8 mouse cellular contexts compared by ENCODE assay signal in genomic region chr8:9348523-9349135, GRCm38 (mm10).
DNase-seq lines count a peak whose midpoint lies in the region; ATAC-seq lines count a peak whose summit lies in the region.

No protein-coding gene starts in this region.

- no peak overlapping the region for H3K9ac ChIP-seq in forebrain, embryonic 12.5 days

- H3K27me3 ChIP-seq in forebrain, embryonic 10.5 days (ENCODE audit: poor library complexity, severe bottlenecking): no peaks in the 10 kb centered on the region
- H3K27me3 ChIP-seq in forebrain, embryonic 12.5 days: no peaks in the 10 kb centered on the region
- no peaks in the 10 kb centered on the region for H3K27me3 ChIP-seq in midbrain, embryonic 10.5 days (ENCODE audit: low read depth, poor library complexity, severe bottlenecking)

- WGBS in forebrain, embryonic 10.5 days: 51% methylated on average over 7 of the region's 7 CpGs
- 48% methylated on average over 7 of the region's 7 CpGs for WGBS in forebrain, embryonic 12.5 days
- 56% methylated on average over 7 of the region's 7 CpGs for WGBS in midbrain, embryonic 10.5 days

- no peaks in the 10 kb centered on the region for H3K36me3 ChIP-seq in forebrain, embryonic 10.5 days (replicated peaks)
- H3K36me3 ChIP-seq in forebrain, embryonic 12.5 days (replicated peaks): no peaks in the 10 kb centered on the region
- no peaks in the 10 kb centered on the region for H3K36me3 ChIP-seq in midbrain, embryonic 10.5 days

- H3K9me3 ChIP-seq in forebrain, embryonic 10.5 days: no peaks in the 10 kb centered on the region
- H3K9me3 ChIP-seq in forebrain, embryonic 12.5 days: no peaks in the 10 kb centered on the region
- H3K9me3 ChIP-seq in midbrain, embryonic 10.5 days (replicated peaks): no peaks in the 10 kb centered on the region

- ATAC-seq in forebrain, embryonic 12.5 days (ENCODE audit: low FRiP score): no peak

- peaks cover 10% of the 10 kb centered on the region; the same call in 1 of the 2 replicates for H3K4me1 ChIP-seq in forebrain, embryonic 10.5 days
- peaks cover 12% of the 10 kb centered on the region; the same call in 1 of the 2 replicates for H3K4me1 ChIP-seq in forebrain, embryonic 12.5 days
- H3K4me1 ChIP-seq in midbrain, embryonic 10.5 days: peaks cover 9% of the 10 kb centered on the region

- H3K27ac ChIP-seq in forebrain, embryonic 10.5 days: no peak overlapping the region
- H3K27ac ChIP-seq in forebrain, embryonic 12.5 days: no peak overlapping the region
- no peak overlapping the region for H3K27ac ChIP-seq in midbrain, embryonic 10.5 days (replicated peaks)

- DNase-seq in forebrain, embryonic 10.5 days (ENCODE audit: extremely low spot score, low spot score): peak; percentile 47
- DNase-seq in ovary, postnatal 36 days (ENCODE audit: low spot score): peak; percentile 8
- no peak for DNase-seq in ovary, postnatal 10 days (ENCODE audit: low spot score)
- peak; percentile 75 to 80 for DNase-seq in cerebellum, postnatal 25 days
- peak; percentile 6 for DNase-seq in induced T-regulatory cell, adult 2 months (ENCODE audit: low read depth)
- DNase-seq in midbrain, embryonic 10.5 days (ENCODE audit: low spot score): peak; percentile 52
- no peak for DNase-seq in yolk sac, embryonic 10.5 days (ENCODE audit: low spot score)

- H3K4me3 ChIP-seq in forebrain, embryonic 10.5 days: no peak overlapping the region
- H3K4me3 ChIP-seq in forebrain, embryonic 12.5 days (replicated peaks): no peak overlapping the region
- no peak overlapping the region for H3K4me3 ChIP-seq in midbrain, embryonic 10.5 days

- no peak overlapping the region for H3K4me2 ChIP-seq in forebrain, embryonic 12.5 days

Comparison
In these comparisons a context has a peak if more than half of its experiments do, and no peak if none do; other contexts are left out.
1. DNase-seq: peak in forebrain, embryonic 10.5 days (single experiment), ovary, postnatal 36 days (single experiment), cerebellum, postnatal 25 days (2 of 2), induced T-regulatory cell, adult 2 months (single experiment) and midbrain, embryonic 10.5 days (single experiment); none in ovary, postnatal 10 days (single experiment) and yolk sac, embryonic 10.5 days (single experiment).